Mouse (Mus musculus) ES-E14 (cell line): Measurements from ENCODE around the gene Selenon. TPM values are rescaled to one million over a fixed set of nuclear protein-coding genes. Genes with fewer than 3 reads are reported as not detected.

Experiments used
- DNase-seq: peaks from one replicate; pipeline ENCODE4 v3.0.0-alpha.2; 2013; ENCODE audit warnings: low read depth, low spot score
- H3K27ac ChIP-seq: 2 replicates; pipeline ENCODE4 v1.5.1; 2012; ENCODE audit warnings: low read depth, mild to moderate bottlenecking, low read length, moderate library complexity, mixed read lengths; ENCODE audit not compliant: poor library complexity, insufficient read depth, severe bottlenecking
- H3K36me3 ChIP-seq: 2 replicates; pipeline ENCODE4 v1.6.1; 2012; ENCODE audit warnings: mild to moderate bottlenecking, low read length, moderate library complexity, mixed read lengths; ENCODE audit not compliant: control insufficient read depth, poor library complexity, insufficient read depth, severe bottlenecking
- H3K4me1 ChIP-seq, 2 experiments: fragments of 150-350 bp in 1 of 2; sonication (generic) in 1 of 2; 2 replicates each; pipeline ENCODE4 v1.6.1; 2012; ENCODE audit warnings: low read length in 2 of 2, mild to moderate bottlenecking in 1 of 2, mixed read lengths in 1 of 2; ENCODE audit not compliant: control insufficient read depth in 2 of 2, insufficient read depth in 2 of 2, poor library complexity in 1 of 2
- H3K4me3 ChIP-seq, 2 experiments: fragments of 150-350 bp in 1 of 2; sonication (generic) in 1 of 2; 2 replicates each; pipeline ENCODE4 v1.5.1; 2012; ENCODE audit warnings: low read length in 2 of 2, low read depth in 1 of 2, mild to moderate bottlenecking in 1 of 2, mixed read lengths in 1 of 2; ENCODE audit not compliant: insufficient read depth in 1 of 2, poor library complexity in 1 of 2, severe bottlenecking in 1 of 2
- H3K9ac ChIP-seq: 2 replicates; pipeline ENCODE4 v1.6.1; 2012; ENCODE audit warnings: low read depth, mild to moderate bottlenecking, low read length, mixed read lengths; ENCODE audit not compliant: poor library complexity, insufficient read depth, severe bottlenecking
- H3K9me3 ChIP-seq: fragments of 150-350 bp; sonication (generic); 2 replicates; pipeline ENCODE4 v1.6.1; 2012; ENCODE audit warnings: low read depth, mild to moderate bottlenecking, low read length; ENCODE audit not compliant: control insufficient read depth, insufficient read depth
- CHD2 ChIP-seq: IDR thresholded peaks from 2 replicates; pipeline ENCODE4 v1.6.1; 2014; ENCODE audit warnings: mild to moderate bottlenecking, low read depth, low read length, inconsistent platforms
- HCFC1 ChIP-seq: IDR thresholded peaks from 2 replicates; pipeline ENCODE4 v1.6.1; 2012; ENCODE audit warnings: low read length, inconsistent platforms, borderline replicate concordance; ENCODE audit not compliant: insufficient read depth
- MAFK ChIP-seq: IDR thresholded peaks from 2 replicates; pipeline ENCODE4 v1.6.1; 2014; ENCODE audit warnings: mild to moderate bottlenecking, low read depth, low read length, inconsistent platforms; ENCODE audit not compliant: insufficient read depth
- ZC3H11A ChIP-seq: IDR thresholded peaks from 2 replicates; pipeline ENCODE4 v1.6.1; 2012; ENCODE audit warnings: low read depth, mild to moderate bottlenecking, inconsistent platforms, low read length, borderline replicate concordance
- ZNF384 ChIP-seq: IDR thresholded peaks from 2 replicates; pipeline ENCODE4 v1.6.1; 2012; ENCODE audit warnings: low read depth, low read length, inconsistent platforms
- in situ Hi-C, 2 experiments: fragments of 600-800 bp; cut with MboI; formaldehyde crosslinking; loops; one replicate each; pipeline ENCODE4 v1.15.1; 2025; ENCODE audit warnings: low sequenced_read_pairs in 2 of 2, inconsistent platforms in 1 of 2; ENCODE audit not compliant: unreplicated experiment in 2 of 2
- total RNA-seq: library from RNA; depleted of rRNA; stranded (reverse); fragments of 300-350 nt; gene quantifications from 2 replicates; pipeline ENCODE4 v1.2.3, GENCODE M21; 2012

Selenon gene
- total RNA-seq, 1 experiment, result 8.3 TPM

DNA sequence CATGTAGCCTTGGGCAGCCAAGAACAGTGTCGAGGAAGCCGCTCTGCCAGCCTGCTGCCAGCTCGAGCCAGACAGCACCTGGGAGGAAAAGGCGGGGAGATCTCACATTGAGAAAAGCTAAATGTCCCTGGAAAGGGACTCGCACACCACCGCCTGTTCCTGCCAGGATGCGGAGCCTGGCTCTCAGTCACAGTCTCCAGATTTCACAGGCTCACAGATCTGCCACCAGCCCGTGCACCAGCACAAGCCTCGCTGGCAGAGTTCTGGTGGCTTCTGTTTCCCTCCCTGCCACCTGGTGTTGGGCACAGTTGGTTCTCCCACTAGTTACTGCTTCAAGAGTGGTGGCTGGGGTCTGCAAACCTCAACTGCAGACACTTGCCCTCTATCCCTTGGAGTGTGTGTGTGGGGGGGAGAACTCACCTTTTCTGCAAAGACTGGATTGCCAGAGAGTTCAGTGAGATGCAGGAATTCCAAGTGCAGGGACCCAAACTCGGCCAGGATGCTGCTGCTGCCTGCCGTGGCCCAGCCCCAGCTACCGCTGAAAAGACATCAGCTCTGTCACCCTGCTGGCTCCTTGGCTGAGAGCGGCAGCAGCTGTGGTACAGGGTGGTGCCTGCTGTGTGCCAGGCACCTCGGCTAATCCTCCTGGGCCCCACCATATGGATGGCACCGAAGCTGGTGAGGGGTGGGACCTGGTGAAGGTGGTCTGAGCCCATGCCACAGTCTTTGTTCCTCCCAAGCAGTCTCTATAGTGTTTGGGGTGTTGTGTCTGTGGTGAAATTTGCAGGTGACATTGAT lies 28.6 kb upstream of the Selenon start:
- DNase-seq, result no peak
- H3K27ac ChIP-seq, result no peak overlapping the region
- H3K4me1 ChIP-seq, result peaks cover 0 to 2% of the 10 kb centered on the region in 2 experiments; a peak in 1 of 4 replicates
- H3K4me3 ChIP-seq, result no peak overlapping the region
- no peak overlapping the region for H3K9ac ChIP-seq
- no peaks in the 10 kb centered on the region for H3K9me3 ChIP-seq
- in situ Hi-C loops, result no loop called here
- H3K36me3 ChIP-seq, result no peaks in the 10 kb centered on the region
- TF ChIP-seq CHD2, result no peak
- no peak for TF ChIP-seq MAFK
- no peak for TF ChIP-seq ZC3H11A
- TF ChIP-seq ZNF384, result no peak
- no peak for TF ChIP-seq HCFC1

GRCm38 (mm10) chr4:134579620-134580019 lies 27.7 kb upstream of the Selenon start:
- in situ Hi-C loops, result no loop called here
- no peak overlapping the region for H3K4me3 ChIP-seq

DNA sequence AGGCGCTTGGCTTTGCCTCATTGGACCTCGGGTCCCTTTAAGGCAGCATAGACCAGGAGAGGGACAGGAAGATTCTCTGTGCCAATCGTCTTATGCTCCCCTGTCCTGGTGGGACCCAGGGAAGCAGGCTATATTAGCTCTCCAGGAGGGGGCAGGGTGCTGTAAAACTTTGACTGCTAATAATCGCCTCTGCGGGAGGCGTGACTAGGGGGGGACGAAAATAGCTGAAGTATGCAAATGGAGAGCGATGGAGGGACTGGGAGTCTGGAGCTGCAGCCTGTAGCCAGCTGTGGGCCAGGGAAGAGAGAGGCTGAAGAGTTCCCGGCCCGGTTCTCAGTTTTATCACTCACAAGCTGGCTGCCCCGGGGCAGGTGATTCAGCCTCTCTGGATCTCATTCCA lies 27.2 kb upstream of the Selenon start:
- DNase-seq, result no peak
- TF ChIP-seq ZC3H11A, result no peak
- TF ChIP-seq HCFC1, result no peak
- no peak for TF ChIP-seq CHD2
- TF ChIP-seq ZNF384, result no peak
- TF ChIP-seq MAFK, result no peak
- Histone ChIP-seq H3K4me1 (peaks cover 0 to 2% of the 10 kb centered on the region in 2 experiments; a peak in 1 of 4 replicates), H3K9ac (no peak overlapping the region), H3K4me3 (no peak overlapping the region), H3K36me3 (no peaks in the 10 kb centered on the region), H3K9me3 (no peaks in the 10 kb centered on the region), H3K27ac (no peak overlapping the region)
- in situ Hi-C loops, result no loop called here

More at GRCm38 (mm10) chr4:134579620-134580019, 27.7 kb upstream of the Selenon start:
- Histone ChIP-seq H3K27ac (no peak overlapping the region), H3K9ac (no peak overlapping the region), H3K4me1 (peaks cover 0 to 2% of the 10 kb centered on the region in 2 experiments; a peak in 1 of 4 replicates), H3K9me3 (no peaks in the 10 kb centered on the region), H3K36me3 (no peaks in the 10 kb centered on the region)
- no peak for DNase-seq
- no peak for TF ChIP-seq MAFK
- TF ChIP-seq HCFC1, result no peak
- no peak for TF ChIP-seq ZNF384
- TF ChIP-seq CHD2, result no peak
- no peak for TF ChIP-seq ZC3H11A

DNA sequence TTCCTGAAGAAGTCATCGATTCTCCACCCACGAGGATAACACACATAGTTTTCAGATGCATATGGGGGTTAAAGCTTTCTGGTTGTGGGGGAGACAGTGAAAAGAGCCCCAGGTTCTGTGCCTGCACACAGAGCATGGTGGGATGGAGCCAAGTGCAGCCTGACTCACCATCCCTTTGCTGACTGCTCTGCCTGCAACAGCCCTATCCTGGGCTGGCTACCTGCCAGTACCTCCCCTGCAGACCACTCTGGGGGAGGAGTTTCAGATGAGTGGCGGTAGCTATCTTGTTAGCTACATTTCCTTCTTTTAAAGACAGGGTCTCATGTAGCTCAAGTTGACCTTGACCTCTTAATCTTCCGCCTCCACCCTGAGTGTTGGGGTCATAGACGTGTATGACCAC lies 26.4 kb upstream of the Selenon start:
- TF ChIP-seq HCFC1 (no peak), ZC3H11A (no peak), CHD2 (no peak), MAFK (no peak), ZNF384 (no peak)
- Histone ChIP-seq H3K36me3 (no peaks in the 10 kb centered on the region), H3K4me1 (peaks cover 0 to 2% of the 10 kb centered on the region in 2 experiments; a peak in 1 of 4 replicates), H3K9ac (no peak overlapping the region), H3K4me3 (no peak overlapping the region), H3K9me3 (no peaks in the 10 kb centered on the region), H3K27ac (no peak overlapping the region)
- in situ Hi-C loops, result no loop called here
- DNase-seq, result no peak

- TF ChIP-seq CHD2 (no peak), MAFK (no peak), ZNF384 (no peak), HCFC1 (no peak), ZC3H11A (no peak)
- no peak overlapping the region for H3K9ac ChIP-seq
- in situ Hi-C loops, result no loop called here
- H3K27ac ChIP-seq, result no peak overlapping the region
- H3K4me3 ChIP-seq, result no peak overlapping the region
- H3K36me3 ChIP-seq, result no peaks in the 10 kb centered on the region
- no peaks in the 10 kb centered on the region for H3K9me3 ChIP-seq
- H3K4me1 ChIP-seq, result peaks cover 0 to 2% of the 10 kb centered on the region in 2 experiments; a peak in 1 of 4 replicates
- DNase-seq, result no peak
Measured at GRCm38 (mm10) chr4:134577281-134577680, 25.3 kb upstream of the Selenon start.
